Mouse (Mus musculus): ENCODE measurements around the gene Klf2.

The Klf2 gene

DNA sequence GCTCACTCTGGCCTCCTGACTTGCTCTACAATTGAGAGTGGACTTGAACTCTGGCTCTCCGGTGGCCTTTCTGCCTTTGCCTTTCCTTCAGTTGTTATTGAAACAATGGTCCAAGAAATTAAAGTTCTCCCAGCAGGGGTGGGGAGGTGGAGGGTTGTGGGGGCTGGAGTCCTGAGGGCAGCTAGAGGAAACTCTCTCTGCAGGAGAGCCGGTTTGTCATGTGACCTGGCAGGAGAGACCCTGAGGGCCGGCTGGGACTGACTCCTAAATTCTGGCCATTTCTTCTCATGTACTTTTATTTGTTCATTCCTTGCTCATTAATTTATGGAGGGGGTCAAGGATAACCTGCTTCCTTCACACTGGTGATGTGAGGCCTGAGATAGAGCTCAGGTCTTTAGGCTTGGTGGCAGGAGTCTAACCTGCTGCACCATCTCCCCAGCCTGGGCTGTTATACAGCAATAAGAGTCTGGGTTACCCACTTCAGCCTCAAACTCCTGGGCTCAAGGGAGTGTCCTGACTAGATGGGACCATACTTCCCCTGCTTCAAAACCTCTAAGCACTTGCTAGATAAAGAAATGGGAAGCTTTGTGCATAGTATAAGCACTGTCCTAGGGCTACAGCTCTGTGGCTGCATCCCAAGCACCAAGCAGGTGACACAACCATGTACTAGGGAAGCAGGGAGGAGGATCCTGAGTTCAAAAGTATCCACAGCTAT, 14.8 kb downstream of the Klf2 start:
- peak overlapping the region; percentile 32 for H3K4me3 ChIP-seq (replicated peaks; ENCODE audit: low read length)
- H3K27me3 ChIP-seq (ENCODE audit: insufficient read depth, low read length), result no peaks in the 10 kb centered on the region
- H3K9me3 ChIP-seq (ENCODE audit: low read length), result no peaks in the 10 kb centered on the region
- no peak for TF ChIP-seq CTCF (conservative IDR thresholded peaks at IDR 0.05; ENCODE audit: low read length)
- TF ChIP-seq POU5F1 (IDR thresholded peaks at IDR 0.05; ENCODE audit: borderline replicate concordance, low read length), result no peak
- TF ChIP-seq NANOG (IDR thresholded peaks at IDR 0.05; ENCODE audit: borderline replicate concordance, low read length), result no peak
- peaks cover 8% of the 10 kb centered on the region for H3K36me3 ChIP-seq (ENCODE audit: insufficient read depth, low read length)
- peaks cover 89% of the 10 kb centered on the region for H3K4me1 ChIP-seq (replicated peaks; ENCODE audit: low read depth, low read length)

DNA sequence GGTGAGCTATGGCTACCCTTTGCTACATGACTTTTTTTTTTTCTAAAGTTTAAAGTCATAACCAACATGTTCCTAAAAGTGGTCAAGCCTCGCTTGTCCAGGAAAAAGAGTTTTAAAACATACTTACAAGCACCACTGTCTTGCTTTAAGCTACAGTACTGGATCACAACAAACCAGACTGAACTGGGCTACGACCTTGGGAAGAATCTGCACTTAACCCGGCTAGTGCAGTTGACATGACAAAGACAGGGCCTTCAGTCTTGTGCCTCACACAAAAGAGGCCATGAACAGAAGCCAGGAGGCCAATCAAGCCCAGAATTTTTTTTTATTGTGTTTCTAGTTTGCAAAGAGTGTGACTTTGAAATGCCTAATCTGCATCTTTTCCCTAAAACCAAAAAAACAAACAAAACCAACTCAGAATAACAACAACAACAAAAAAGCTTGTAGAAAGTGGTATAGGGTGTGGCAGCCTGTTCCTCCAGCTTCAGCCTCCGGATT, 15.4 kb downstream of the Klf2 start:
- H3K27me3 ChIP-seq (ENCODE audit: insufficient read depth, low read length), result no peaks in the 10 kb centered on the region
- no peak for TF ChIP-seq CTCF (conservative IDR thresholded peaks at IDR 0.05; ENCODE audit: low read length)
- peak; percentile 24; the same call in 1 of the 2 replicates for TF ChIP-seq POU5F1 (IDR thresholded peaks at IDR 0.05; ENCODE audit: borderline replicate concordance, low read length)
- TF ChIP-seq NANOG (IDR thresholded peaks at IDR 0.05; ENCODE audit: borderline replicate concordance, low read length), result peak; percentile 97
- peaks cover 13% of the 10 kb centered on the region for H3K36me3 ChIP-seq (ENCODE audit: insufficient read depth, low read length)
- peaks cover 92% of the 10 kb centered on the region for H3K4me1 ChIP-seq (replicated peaks; ENCODE audit: low read depth, low read length)
- H3K9me3 ChIP-seq (ENCODE audit: low read length), result no peaks in the 10 kb centered on the region
- H3K4me3 ChIP-seq (replicated peaks; ENCODE audit: low read length), result peak overlapping the region; percentile 32; the same call in 1 of the 2 replicates

DNA sequence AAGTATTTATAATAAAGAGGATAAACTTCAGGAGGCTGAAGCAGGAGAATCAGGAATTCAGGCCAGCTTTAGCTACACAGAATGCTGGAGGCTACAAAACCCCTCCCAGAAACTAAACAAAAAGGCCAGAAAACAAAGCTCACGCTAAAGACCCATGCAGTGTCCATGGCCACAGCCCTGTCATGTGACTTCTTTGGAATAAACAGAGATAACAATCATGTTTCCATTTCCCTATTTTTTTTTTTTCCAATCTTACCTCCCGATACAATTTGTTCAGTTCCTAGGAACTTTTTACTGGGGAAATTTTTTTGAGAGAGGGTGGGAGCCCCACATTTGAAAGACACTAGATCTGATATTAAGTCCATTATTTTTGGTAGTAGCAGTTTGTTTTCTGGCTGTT, 17.4 kb downstream of the Klf2 start:
- Histone ChIP-seq H3K4me3 (replicated peaks; ENCODE audit: low read length) (no peak overlapping the region), H3K9me3 (ENCODE audit: low read length) (no peaks in the 10 kb centered on the region), H3K4me1 (replicated peaks; ENCODE audit: low read depth, low read length) (peaks cover 92% of the 10 kb centered on the region), H3K27me3 (ENCODE audit: insufficient read depth, low read length) (no peaks in the 10 kb centered on the region), H3K36me3 (ENCODE audit: insufficient read depth, low read length) (peaks cover 34% of the 10 kb centered on the region)
- TF ChIP-seq CTCF (conservative IDR thresholded peaks at IDR 0.05; ENCODE audit: low read length) (no peak), NANOG (IDR thresholded peaks at IDR 0.05; ENCODE audit: borderline replicate concordance, low read length) (no peak), POU5F1 (IDR thresholded peaks at IDR 0.05; ENCODE audit: borderline replicate concordance, low read length) (no peak)

DNA sequence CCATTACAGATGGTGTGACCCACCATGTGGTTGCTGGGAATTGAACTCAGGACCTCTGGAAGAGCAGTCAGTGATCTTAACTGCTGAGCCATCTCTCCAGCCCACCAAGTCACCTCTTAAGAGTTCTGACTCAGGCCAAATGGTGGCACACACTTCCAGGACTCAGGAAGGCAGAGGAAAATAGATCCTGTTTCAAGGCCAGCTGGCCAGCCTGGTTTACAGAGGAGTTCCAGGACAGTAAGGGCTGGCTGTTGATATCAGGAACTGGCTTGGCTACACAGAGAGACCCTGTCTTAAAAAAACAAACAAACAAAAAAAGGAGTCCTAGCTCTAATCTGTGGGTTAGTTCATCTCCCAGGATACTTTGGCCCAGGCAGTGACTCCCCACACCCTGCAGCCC, 18.2 kb downstream of the Klf2 start:
- TF ChIP-seq NANOG (IDR thresholded peaks at IDR 0.05; ENCODE audit: borderline replicate concordance, low read length) (no peak), POU5F1 (IDR thresholded peaks at IDR 0.05; ENCODE audit: borderline replicate concordance, low read length) (no peak), CTCF (conservative IDR thresholded peaks at IDR 0.05; ENCODE audit: low read length) (no peak)

DNA sequence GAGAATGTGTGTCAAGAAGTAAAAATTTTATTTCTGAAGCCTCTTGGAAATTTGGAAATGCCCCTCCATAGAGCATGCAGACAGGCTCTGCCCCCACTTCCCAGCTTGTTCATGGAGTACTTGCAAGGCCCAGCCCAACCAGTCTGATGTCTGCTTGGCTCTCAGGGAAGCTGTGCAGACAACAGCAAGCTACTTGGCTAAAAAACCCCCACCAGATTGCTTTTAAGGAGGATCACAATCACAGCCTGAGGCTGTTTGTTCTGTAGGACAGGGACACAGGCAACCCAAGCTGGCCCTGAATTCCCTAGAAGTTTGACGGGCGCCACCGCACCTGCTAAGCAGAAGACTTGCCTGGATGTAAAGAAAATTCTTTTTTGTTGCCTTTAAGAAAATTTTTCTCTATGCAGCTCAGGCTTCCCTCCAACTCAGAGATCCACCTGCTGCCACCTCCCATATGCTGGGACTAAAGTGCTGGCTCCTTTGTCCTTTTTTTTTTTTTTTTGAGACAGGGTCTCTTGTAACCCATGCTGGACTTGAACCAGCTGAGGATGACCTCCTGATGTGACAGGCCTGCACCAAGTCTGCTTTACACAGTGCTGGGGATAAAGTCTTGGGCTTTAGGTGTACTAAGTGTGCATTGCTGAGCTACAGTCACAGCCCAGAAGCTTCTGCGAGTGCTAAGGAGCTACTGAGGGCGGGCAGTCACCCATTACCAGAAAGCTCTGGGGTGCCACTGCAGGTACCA, 23.9 kb downstream of the Klf2 start:
- TF ChIP-seq NANOG (IDR thresholded peaks at IDR 0.05; ENCODE audit: borderline replicate concordance, low read length) (no peak), POU5F1 (IDR thresholded peaks at IDR 0.05; ENCODE audit: borderline replicate concordance, low read length) (no peak), CTCF (conservative IDR thresholded peaks at IDR 0.05; ENCODE audit: low read length) (no peak)
- Histone ChIP-seq H3K9me3 (ENCODE audit: low read length) (no peaks in the 10 kb centered on the region), H3K36me3 (ENCODE audit: insufficient read depth, low read length) (peaks cover 88% of the 10 kb centered on the region), H3K4me1 (replicated peaks; ENCODE audit: low read depth, low read length) (peaks cover 93% of the 10 kb centered on the region), H3K4me3 (replicated peaks; ENCODE audit: low read length) (no peak overlapping the region), H3K27me3 (ENCODE audit: insufficient read depth, low read length) (no peaks in the 10 kb centered on the region)

More for the DNA sequence above, 18.2 kb downstream of the Klf2 start:
- Histone ChIP-seq H3K9me3 (ENCODE audit: low read length) (no peaks in the 10 kb centered on the region), H3K27me3 (ENCODE audit: insufficient read depth, low read length) (no peaks in the 10 kb centered on the region), H3K36me3 (ENCODE audit: insufficient read depth, low read length) (peaks cover 42% of the 10 kb centered on the region), H3K4me3 (replicated peaks; ENCODE audit: low read length) (no peak overlapping the region), H3K4me1 (replicated peaks; ENCODE audit: low read depth, low read length) (peaks cover 92% of the 10 kb centered on the region)

DNA sequence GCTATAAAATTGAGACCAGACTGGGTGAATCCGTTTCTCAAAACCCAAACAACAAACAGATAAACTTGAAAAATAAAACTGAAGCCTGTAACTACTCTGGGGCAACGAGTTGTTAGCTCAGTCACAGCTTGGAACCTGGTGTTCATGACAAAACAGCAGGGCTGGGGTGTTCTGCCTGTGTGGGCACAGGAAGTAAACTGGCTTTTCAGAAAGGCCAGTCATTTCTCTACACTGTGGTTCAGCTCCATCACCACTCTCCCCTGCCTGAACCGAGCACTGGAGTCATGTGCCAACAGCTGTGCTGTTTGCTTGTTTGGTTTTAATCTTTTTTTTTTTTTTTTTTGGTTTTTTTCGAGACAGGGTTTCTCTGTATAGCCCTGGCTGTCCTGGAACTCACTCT, 24.9 kb downstream of the Klf2 start:
- peaks cover 90% of the 10 kb centered on the region for H3K36me3 ChIP-seq (ENCODE audit: insufficient read depth, low read length)
- no peaks in the 10 kb centered on the region for H3K27me3 ChIP-seq (ENCODE audit: insufficient read depth, low read length)
- no peaks in the 10 kb centered on the region for H3K9me3 ChIP-seq (ENCODE audit: low read length)
- peaks cover 93% of the 10 kb centered on the region for H3K4me1 ChIP-seq (replicated peaks; ENCODE audit: low read depth, low read length)
- H3K4me3 ChIP-seq (replicated peaks; ENCODE audit: low read length), result no peak overlapping the region
- no peak for TF ChIP-seq NANOG (IDR thresholded peaks at IDR 0.05; ENCODE audit: borderline replicate concordance, low read length)
- TF ChIP-seq POU5F1 (IDR thresholded peaks at IDR 0.05; ENCODE audit: borderline replicate concordance, low read length), result no peak
- no peak for TF ChIP-seq CTCF (conservative IDR thresholded peaks at IDR 0.05; ENCODE audit: low read length)

DNA sequence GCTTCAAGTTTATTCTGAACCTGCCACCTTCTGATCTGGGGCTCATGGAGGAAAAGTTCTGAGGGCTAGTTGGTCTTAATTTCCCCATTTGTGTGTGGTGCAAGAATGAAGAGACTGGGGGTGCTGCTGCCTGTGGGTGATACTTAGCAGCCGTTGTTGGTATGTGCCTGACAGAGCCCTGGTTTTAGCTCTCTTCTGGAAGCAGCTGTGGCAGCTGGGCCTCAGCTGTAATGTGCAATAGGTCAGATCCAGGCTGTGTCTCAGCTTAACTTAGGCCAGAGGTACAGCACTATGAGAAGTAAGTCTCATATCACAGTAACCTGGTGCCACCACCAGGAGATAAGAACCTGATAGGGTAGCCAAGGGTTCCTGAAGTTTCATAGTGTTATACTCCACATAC, 28.7 kb downstream of the Klf2 start:
- peaks cover 72% of the 10 kb centered on the region for H3K36me3 ChIP-seq (ENCODE audit: insufficient read depth, low read length)
- TF ChIP-seq CTCF (conservative IDR thresholded peaks at IDR 0.05; ENCODE audit: low read length), result no peak
- TF ChIP-seq POU5F1 (IDR thresholded peaks at IDR 0.05; ENCODE audit: borderline replicate concordance, low read length), result no peak
- TF ChIP-seq NANOG (IDR thresholded peaks at IDR 0.05; ENCODE audit: borderline replicate concordance, low read length), result no peak
- no peaks in the 10 kb centered on the region for H3K27me3 ChIP-seq (ENCODE audit: insufficient read depth, low read length)
- peaks cover 92% of the 10 kb centered on the region for H3K4me1 ChIP-seq (replicated peaks; ENCODE audit: low read depth, low read length)
- no peaks in the 10 kb centered on the region for H3K9me3 ChIP-seq (ENCODE audit: low read length)
- H3K4me3 ChIP-seq (replicated peaks; ENCODE audit: low read length), result no peak overlapping the region

DNA sequence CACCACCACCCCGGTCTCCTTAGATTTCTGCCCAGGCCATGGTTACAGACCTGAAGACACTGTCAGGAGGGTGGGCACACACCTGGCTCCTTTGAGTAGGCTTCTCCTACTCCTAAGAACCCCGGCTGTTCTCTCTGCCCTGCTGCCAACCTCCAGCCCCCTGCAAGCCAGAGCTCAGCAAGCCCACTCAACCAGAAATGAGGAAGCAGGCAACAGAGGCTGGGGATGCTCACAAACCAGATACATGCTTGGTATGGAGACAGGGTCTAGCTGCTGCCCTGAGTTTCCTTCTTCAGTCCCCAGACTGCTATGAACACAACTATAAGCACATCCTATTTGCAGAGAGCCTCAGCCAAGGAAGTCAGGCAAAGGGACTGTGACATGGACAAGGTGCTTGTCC, 29.3 kb downstream of the Klf2 start:
- peaks cover 92% of the 10 kb centered on the region for H3K4me1 ChIP-seq (replicated peaks; ENCODE audit: low read depth, low read length)
- TF ChIP-seq CTCF (conservative IDR thresholded peaks at IDR 0.05; ENCODE audit: low read length) (no peak), POU5F1 (IDR thresholded peaks at IDR 0.05; ENCODE audit: borderline replicate concordance, low read length) (no peak), NANOG (IDR thresholded peaks at IDR 0.05; ENCODE audit: borderline replicate concordance, low read length) (no peak)
- H3K9me3 ChIP-seq (ENCODE audit: low read length), result no peaks in the 10 kb centered on the region
- H3K27me3 ChIP-seq (ENCODE audit: insufficient read depth, low read length), result no peaks in the 10 kb centered on the region
- no peak overlapping the region for H3K4me3 ChIP-seq (replicated peaks; ENCODE audit: low read length)
- H3K36me3 ChIP-seq (ENCODE audit: insufficient read depth, low read length), result peaks cover 72% of the 10 kb centered on the region
